Mouse (Mus musculus): ENCODE results near the gene Cyp2a4. TPM values are rescaled to one million over a fixed set of nuclear protein-coding genes. Genes with fewer than 3 reads are reported as not detected.
"Not testable (repeated sequence)": the region's sequence is repeated elsewhere in the genome, so short reads cannot be mapped to it uniquely, and the experiment has no call there.

The Cyp2a4 gene
- not detected in 2 replicates for total RNA-seq (2014; fragmentation: Nextera tagmentation)
- 0.11 TPM in 1 of 2 replicates, not detected in the other for total RNA-seq (2017)
- not detected in 2 replicates for polyA plus RNA-seq (2012)

GRCm38 (mm10) chr7:26306926-26307325 is at the start of gene Cyp2a4:
Cyp2a4 (plus strand) TSS chr7:26307169.
- not testable (repeated sequence) for H3K4me3 ChIP-seq (ENCODE audit: low read depth, low read length); H3K27me3 ChIP-seq (ENCODE audit: insufficient read depth, low read length); H3K36me3 ChIP-seq (replicated peaks); DNase-seq (ENCODE audit: low spot score); H3K4me1 ChIP-seq (ENCODE audit: insufficient read depth, low read depth, low read length); ATAC-seq (ENCODE audit: extremely low read depth, insufficient number of reproducible peaks, low FRiP score, poor library complexity, severe bottlenecking); H3K9me3 ChIP-seq (replicated peaks)

GRCm38 (mm10) chr7:26260034-26260433 is 46.9 kb upstream of the Cyp2a4 start, which contains the start of gene Vmn1r184:
Vmn1r184 (plus strand) TSS chr7:26260334.
- H3K27me3 ChIP-seq (ENCODE audit: insufficient read depth, low read length); H3K9me3 ChIP-seq (replicated peaks); H3K4me1 ChIP-seq (ENCODE audit: insufficient read depth, low read depth, low read length); H3K4me3 ChIP-seq (ENCODE audit: low read depth, low read length); DNase-seq (ENCODE audit: low spot score); ATAC-seq (ENCODE audit: extremely low read depth, insufficient number of reproducible peaks, low FRiP score, poor library complexity, severe bottlenecking); H3K36me3 ChIP-seq (replicated peaks): not testable (repeated sequence)

GRCm38 (mm10) chr7:26303429-26304166 is 3.4 kb upstream of the Cyp2a4 start:
- not testable (repeated sequence) for H3K27me3 ChIP-seq (ENCODE audit: insufficient read depth, low read length); H3K4me3 ChIP-seq (ENCODE audit: low read depth, low read length); ATAC-seq (ENCODE audit: extremely low read depth, insufficient number of reproducible peaks, low FRiP score, poor library complexity, severe bottlenecking); DNase-seq (ENCODE audit: low spot score); H3K36me3 ChIP-seq (replicated peaks); H3K4me1 ChIP-seq (ENCODE audit: insufficient read depth, low read depth, low read length); H3K9me3 ChIP-seq (replicated peaks)

GRCm38 (mm10) chr7:26311786-26312185 is 4.8 kb downstream of the Cyp2a4 start:
- not testable (repeated sequence) for H3K36me3 ChIP-seq (replicated peaks); H3K9me3 ChIP-seq (replicated peaks); ATAC-seq (ENCODE audit: extremely low read depth, insufficient number of reproducible peaks, low FRiP score, poor library complexity, severe bottlenecking); H3K4me1 ChIP-seq (ENCODE audit: insufficient read depth, low read depth, low read length); H3K27me3 ChIP-seq (ENCODE audit: insufficient read depth, low read length); DNase-seq (ENCODE audit: low spot score); H3K4me3 ChIP-seq (ENCODE audit: low read depth, low read length)

- H3K9me3 ChIP-seq (replicated peaks); H3K4me1 ChIP-seq (ENCODE audit: insufficient read depth, low read depth, low read length); H3K36me3 ChIP-seq (replicated peaks); DNase-seq (ENCODE audit: low spot score); ATAC-seq (ENCODE audit: extremely low read depth, insufficient number of reproducible peaks, low FRiP score, poor library complexity, severe bottlenecking); H3K27me3 ChIP-seq (ENCODE audit: insufficient read depth, low read length); H3K4me3 ChIP-seq (ENCODE audit: low read depth, low read length): not testable (repeated sequence)
These were observed 8.2 kb downstream of the Cyp2a4 start for GRCm38 (mm10) chr7:26315194-26315593.

- not testable (repeated sequence) for ATAC-seq (ENCODE audit: extremely low read depth, insufficient number of reproducible peaks, low FRiP score, poor library complexity, severe bottlenecking); DNase-seq (ENCODE audit: low spot score)
These were observed 8.8 kb downstream of the Cyp2a4 start for GRCm38 (mm10) chr7:26315809-26316208.

GRCm38 (mm10) chr7:26320361-26320760 is 13.4 kb downstream of the Cyp2a4 start:
- not testable (repeated sequence) for ATAC-seq (ENCODE audit: extremely low read depth, insufficient number of reproducible peaks, low FRiP score, poor library complexity, severe bottlenecking); H3K4me1 ChIP-seq (ENCODE audit: insufficient read depth, low read depth, low read length); H3K9me3 ChIP-seq (replicated peaks); H3K4me3 ChIP-seq (ENCODE audit: low read depth, low read length); H3K27me3 ChIP-seq (ENCODE audit: insufficient read depth, low read length); H3K36me3 ChIP-seq (replicated peaks); DNase-seq (ENCODE audit: low spot score)

More at GRCm38 (mm10) chr7:26315809-26316208, 8.8 kb downstream of the Cyp2a4 start:
- H3K9me3 ChIP-seq (replicated peaks); H3K4me3 ChIP-seq (ENCODE audit: low read depth, low read length); H3K4me1 ChIP-seq (ENCODE audit: insufficient read depth, low read depth, low read length); H3K36me3 ChIP-seq (replicated peaks); H3K27me3 ChIP-seq (ENCODE audit: insufficient read depth, low read length): not testable (repeated sequence)

- ATAC-seq (ENCODE audit: extremely low read depth, insufficient number of reproducible peaks, low FRiP score, poor library complexity, severe bottlenecking); H3K9me3 ChIP-seq (replicated peaks); H3K36me3 ChIP-seq (replicated peaks); H3K4me1 ChIP-seq (ENCODE audit: insufficient read depth, low read depth, low read length); H3K4me3 ChIP-seq (ENCODE audit: low read depth, low read length); H3K27me3 ChIP-seq (ENCODE audit: insufficient read depth, low read length); DNase-seq (ENCODE audit: low spot score): not testable (repeated sequence)
These were observed 43.2 kb downstream of the Cyp2a4 start for GRCm38 (mm10) chr7:26350177-26350576.

- not testable (repeated sequence) for DNase-seq (ENCODE audit: low spot score); H3K4me1 ChIP-seq (ENCODE audit: insufficient read depth, low read depth, low read length); H3K36me3 ChIP-seq (replicated peaks); H3K4me3 ChIP-seq (ENCODE audit: low read depth, low read length); ATAC-seq (ENCODE audit: extremely low read depth, insufficient number of reproducible peaks, low FRiP score, poor library complexity, severe bottlenecking); H3K9me3 ChIP-seq (replicated peaks); H3K27me3 ChIP-seq (ENCODE audit: insufficient read depth, low read length)
These were observed 45.3 kb downstream of the Cyp2a4 start for GRCm38 (mm10) chr7:26352258-26352657.

- not testable (repeated sequence) for ATAC-seq (ENCODE audit: extremely low read depth, insufficient number of reproducible peaks, low FRiP score, poor library complexity, severe bottlenecking); H3K9me3 ChIP-seq (replicated peaks); H3K4me1 ChIP-seq (ENCODE audit: insufficient read depth, low read depth, low read length); H3K4me3 ChIP-seq (ENCODE audit: low read depth, low read length); H3K27me3 ChIP-seq (ENCODE audit: insufficient read depth, low read length); DNase-seq (ENCODE audit: low spot score); H3K36me3 ChIP-seq (replicated peaks)
These were observed 49.8 kb downstream of the Cyp2a4 start for GRCm38 (mm10) chr7:26356719-26357118.
